Mouse (Mus musculus) heart, embryonic 11.5 days (tissue): ENCODE measurements around the gene Gm3542. TPM values are rescaled to one million over a fixed set of nuclear protein-coding genes. Genes with fewer than 3 reads are reported as not detected.
"Not testable (repeated sequence)": the region's sequence is repeated elsewhere in the genome, so short reads cannot be mapped to it uniquely, and the experiment has no call there.

ENCODE experiments used
- ATAC-seq: fragments of 200-750 bp; cut with Nextera tagmentation; replicated peaks from 2 replicates; pipeline ENCODE4 v1.8.0; 2017; ENCODE audit warnings: moderate library complexity; ENCODE audit not compliant: insufficient number of reproducible peaks, low FRiP score, low TSS enrichment
- H3K27ac ChIP-seq: fragments of 300-500 bp; sonication (generic); 2 replicates; pipeline ENCODE4 v1.5.1; 2014; ENCODE audit warnings: mild to moderate bottlenecking, low read depth, low read length
- H3K27me3 ChIP-seq: fragments of 300-500 bp; sonication (generic); 2 replicates; pipeline ENCODE4 v1.6.1; 2014; ENCODE audit warnings: mild to moderate bottlenecking, low read length, mixed read lengths; ENCODE audit not compliant: control insufficient read depth, insufficient read depth
- H3K36me3 ChIP-seq: fragments of 300-500 bp; sonication (generic); 2 replicates; pipeline ENCODE4 v1.6.1; 2014; ENCODE audit warnings: mild to moderate bottlenecking, low read length, moderate library complexity, mixed read lengths; ENCODE audit not compliant: control insufficient read depth, insufficient read depth
- H3K4me1 ChIP-seq: fragments of 300-500 bp; sonication (generic); 2 replicates; pipeline ENCODE4 v1.6.1; 2014; ENCODE audit warnings: low read length; ENCODE audit not compliant: control insufficient read depth, insufficient read depth
- H3K4me2 ChIP-seq: fragments of 300-500 bp; sonication (generic); 2 replicates; pipeline ENCODE4 v1.6.1; 2014; ENCODE audit warnings: mild to moderate bottlenecking, moderate library complexity
- H3K4me3 ChIP-seq: fragments of 300-500 bp; sonication (generic); 2 replicates; pipeline ENCODE4 v1.5.1; 2014; ENCODE audit warnings: low read depth, low read length
- H3K9ac ChIP-seq: fragments of 300-500 bp; sonication (generic); 2 replicates; pipeline ENCODE4 v1.6.1; 2014; ENCODE audit warnings: mild to moderate bottlenecking, low read depth, low read length, moderate library complexity
- H3K9me3 ChIP-seq: fragments of 300-500 bp; sonication (generic); replicated peaks from 2 replicates; pipeline ENCODE4 v1.6.1; 2016; ENCODE audit warnings: low read length; ENCODE audit not compliant: control insufficient read depth
- WGBS: fragments of 180-500 bp; shearing (Covaris S2); extraction: QIAGEN DNeasy Blood & Tissue Kit; methylation state at CpG from one replicate; pipeline ENCODE4 v1.1.7; 2014; ENCODE audit not compliant: insufficient replicate concordance; 5-methylcytosine and 5-hydroxymethylcytosine counted together
- polyA plus RNA-seq: library from polyadenylated mRNA; unstranded; fragments of >200 nt; fragmentation: Nextera tagmentation; extraction: Ambion mirVana; gene quantifications from 2 replicates; pipeline ENCODE4 v1.2.1, GENCODE M21; 2014

Gene Gm3542
- not detected in 2 replicates for polyA plus RNA-seq

- not testable (repeated sequence) for H3K36me3 ChIP-seq, H3K4me3 ChIP-seq, H3K4me2 ChIP-seq, H3K9me3 ChIP-seq, H3K9ac ChIP-seq, H3K27ac ChIP-seq, H3K27me3 ChIP-seq, H3K4me1 ChIP-seq, ATAC-seq
- no CpG with 5 or more reads among the region's 2 CpGs for WGBS
Measured at GRCm38 (mm10) chr14:5334828-5335227, at the start of gene Gm3542. Gene Gm3542 (minus strand): TSS chr14:5334928.

Other genes starting within 250 kb of the Gm3542 start
- gene Gm8279, start 203.4 kb downstream of the Gm3542 start, polyA plus RNA-seq: not detected in 2 replicates
- gene Gm3317, start 170.4 kb downstream of the Gm3542 start, polyA plus RNA-seq: not detected in 2 replicates
- not detected in 2 replicates for gene Gm8271, start 149.1 kb downstream of the Gm3542 start, polyA plus RNA-seq
- 0.13 TPM in 1 of 2 replicates, not detected in the other for gene Gm3526, start 74.3 kb downstream of the Gm3542 start, polyA plus RNA-seq
- gene Gm3500, start 54.1 kb upstream of the Gm3542 start, polyA plus RNA-seq: not detected in 2 replicates
- gene Gm3194, start 120.5 kb upstream of the Gm3542 start, polyA plus RNA-seq: 0.44 and 0.66 TPM in 2 replicates
- not detected in 2 replicates for gene Gm8246, start 142.9 kb upstream of the Gm3542 start, polyA plus RNA-seq
- gene Gm3187, start 149.3 kb upstream of the Gm3542 start, polyA plus RNA-seq: not detected in 2 replicates
- 1.9 and 2.2 TPM in 2 replicates for gene Gm3488, start 166.7 kb upstream of the Gm3542 start, polyA plus RNA-seq
- gene Gm3532, start 203.6 kb upstream of the Gm3542 start, polyA plus RNA-seq: not detected in 2 replicates